Mouse (Mus musculus): ENCODE data around the gene Gm17581. TPM values are rescaled to one million over a fixed set of nuclear protein-coding genes. Genes with fewer than 3 reads are reported as not detected.
"Not testable (repeated sequence)": the region's sequence is repeated elsewhere in the genome, so short reads cannot be mapped to it uniquely, and the experiment has no call there.

The Gm17581 gene
- total RNA-seq, 2 experiments from 2014 or later: not detected

GRCm38 (mm10) chr2:155743351-155743750, 7.7 kb upstream of the Gm17581 start:
- intact Hi-C loops (cut with DNase I): no loop called here
- no peak for DNase-seq (ENCODE audit: extremely low spot score in 1 of 2, low spot score in 2 of 2)

GRCm38 (mm10) chr2:155742931-155743337, 7.3 kb upstream of the Gm17581 start:
- DNase-seq (ENCODE audit: extremely low spot score in 1 of 2, low spot score in 2 of 2): peak in 1 of 2 experiments; percentile 66
- intact Hi-C loops (cut with DNase I): no loop called here

- intact Hi-C loops (cut with DNase I): no loop called here
- no peak for DNase-seq (ENCODE audit: extremely low spot score in 1 of 2, low spot score in 2 of 2)
Measured at GRCm38 (mm10) chr2:155742211-155742610, 6.5 kb upstream of the Gm17581 start.

GRCm38 (mm10) chr2:155737803-155738202, 2.1 kb upstream of the Gm17581 start:
- no peak for DNase-seq (ENCODE audit: extremely low spot score in 1 of 2, low spot score in 2 of 2)
- intact Hi-C loops (cut with DNase I): no loop called here

GRCm38 (mm10) chr2:155736936-155737335, 1.3 kb upstream of the Gm17581 start:
- intact Hi-C loops (cut with DNase I): no loop called here
- DNase-seq (ENCODE audit: extremely low spot score in 1 of 2, low spot score in 2 of 2): no peak

- DNase-seq (ENCODE audit: extremely low spot score in 1 of 2, low spot score in 2 of 2): no peak
- intact Hi-C loops (cut with DNase I): no loop called here
Measured at GRCm38 (mm10) chr2:155735080-155735479, 586 bp downstream of the Gm17581 start.

- intact Hi-C loops (cut with DNase I): no loop called here
- DNase-seq (ENCODE audit: extremely low spot score in 1 of 2, low spot score in 2 of 2): peak; percentile 90 to 93
Measured at GRCm38 (mm10) chr2:155729158-155729645, 6.5 kb downstream of the Gm17581 start, which contains the start of gene Edem2. TSS of gene Edem2 (minus strand) at chr2:155729475.

- intact Hi-C loops (cut with DNase I): no loop called here
Measured at GRCm38 (mm10) chr2:155728742-155729141, 6.9 kb downstream of the Gm17581 start.

GRCm38 (mm10) chr2:155727764-155728395, 7.8 kb downstream of the Gm17581 start:
- no peak for DNase-seq (ENCODE audit: extremely low spot score in 1 of 2, low spot score in 2 of 2)
- intact Hi-C loops (cut with DNase I): no loop called here

More at GRCm38 (mm10) chr2:155728742-155729141, 6.9 kb downstream of the Gm17581 start:
- no peak for DNase-seq (ENCODE audit: extremely low spot score in 1 of 2, low spot score in 2 of 2)

- no peak for DNase-seq (ENCODE audit: extremely low spot score in 1 of 2, low spot score in 2 of 2)
- intact Hi-C loops (cut with DNase I): no loop called here
Measured at GRCm38 (mm10) chr2:155726302-155726701, 9.4 kb downstream of the Gm17581 start.

- intact Hi-C loops (cut with DNase I): no loop called here
- DNase-seq (ENCODE audit: extremely low spot score in 1 of 2, low spot score in 2 of 2): no peak
Measured at GRCm38 (mm10) chr2:155724526-155724925, 11.1 kb downstream of the Gm17581 start.

- no peak for DNase-seq (ENCODE audit: extremely low spot score in 1 of 2, low spot score in 2 of 2)
- intact Hi-C loops (cut with DNase I): no loop called here
Measured at GRCm38 (mm10) chr2:155724036-155724435, 11.6 kb downstream of the Gm17581 start.

- intact Hi-C loops (cut with DNase I): no loop called here
- no peak for DNase-seq (ENCODE audit: extremely low spot score in 1 of 2, low spot score in 2 of 2)
Measured at GRCm38 (mm10) chr2:155720585-155720984, 15.1 kb downstream of the Gm17581 start.

GRCm38 (mm10) chr2:155717082-155717990, 18.3 kb downstream of the Gm17581 start:
- intact Hi-C loops (cut with DNase I): no loop called here
- no peak for DNase-seq (ENCODE audit: extremely low spot score in 1 of 2, low spot score in 2 of 2)

- intact Hi-C loops (cut with DNase I): no loop called here
- DNase-seq (ENCODE audit: extremely low spot score in 1 of 2, low spot score in 2 of 2): no peak
Measured at GRCm38 (mm10) chr2:155710557-155710956, 25.1 kb downstream of the Gm17581 start.

GRCm38 (mm10) chr2:155707251-155707650, 28.4 kb downstream of the Gm17581 start:
- intact Hi-C loops (cut with DNase I): no loop called here
- DNase-seq (ENCODE audit: extremely low spot score in 1 of 2, low spot score in 2 of 2): peak; percentile 58 to 62

- intact Hi-C loops (cut with DNase I): no loop called here
- DNase-seq (ENCODE audit: extremely low spot score in 1 of 2, low spot score in 2 of 2): no peak
Measured at GRCm38 (mm10) chr2:155703630-155704029, 32.0 kb downstream of the Gm17581 start.

- DNase-seq (ENCODE audit: extremely low spot score in 1 of 2, low spot score in 2 of 2): no peak
- intact Hi-C loops (cut with DNase I): no loop called here
Measured at GRCm38 (mm10) chr2:155701399-155701919, 34.2 kb downstream of the Gm17581 start.

- intact Hi-C loops (cut with DNase I): loop anchor here (5.0 kb wide), 1 partner anchor 69 kb away; no protein-coding TSS in a partner anchor
- DNase-seq (ENCODE audit: extremely low spot score in 1 of 2, low spot score in 2 of 2): not testable (repeated sequence)
Measured at GRCm38 (mm10) chr2:155698443-155698842, 37.2 kb downstream of the Gm17581 start.

All from left cerebral cortex, postnatal 10 days (tissue).